Mouse (Mus musculus): ENCODE data around the gene Vrk3. TPM values are rescaled to one million over a fixed set of nuclear protein-coding genes. Genes with fewer than 3 reads are reported as not detected.

Gene Vrk3
- polyA plus RNA-seq, 1 experiment from 2014 or later = 36.7 TPM

- Histone ChIP-seq H3K27ac (no peak overlapping the region), H3K36me3 (peaks cover 71% of the 10 kb centered on the region), H3K9ac (no peak overlapping the region), H3K27me3 (no peaks in the 10 kb centered on the region), H3K4me1 (no peaks in the 10 kb centered on the region), H3K4me2 (replicated peaks) (no peak overlapping the region), H3K9me3 (no peaks in the 10 kb centered on the region), H3K4me3 (no peak overlapping the region)
- no peak for ATAC-seq (ENCODE audit: insufficient number of reproducible peaks, insufficient read depth, low FRiP score, low TSS enrichment)
- 12% methylated on average over 6 of the region's 6 CpGs for WGBS
Observed at GRCm38 (mm10) chr7:44770046-44770578, 21.9 kb downstream of the Vrk3 start.

GRCm38 (mm10) chr7:44772591-44773204 lies 24.5 kb downstream of the Vrk3 start:
- H3K4me1 ChIP-seq = no peaks in the 10 kb centered on the region
- 89% methylated on average over 8 of the region's 8 CpGs for WGBS
- H3K4me2 ChIP-seq (replicated peaks) = no peak overlapping the region
- no peaks in the 10 kb centered on the region for H3K9me3 ChIP-seq
- H3K4me3 ChIP-seq = no peak overlapping the region
- no peak overlapping the region for H3K9ac ChIP-seq
- ATAC-seq (ENCODE audit: insufficient number of reproducible peaks, insufficient read depth, low FRiP score, low TSS enrichment) = no peak
- H3K27ac ChIP-seq = no peak overlapping the region
- no peaks in the 10 kb centered on the region for H3K27me3 ChIP-seq
- peaks cover 66% of the 10 kb centered on the region for H3K36me3 ChIP-seq

DNA sequence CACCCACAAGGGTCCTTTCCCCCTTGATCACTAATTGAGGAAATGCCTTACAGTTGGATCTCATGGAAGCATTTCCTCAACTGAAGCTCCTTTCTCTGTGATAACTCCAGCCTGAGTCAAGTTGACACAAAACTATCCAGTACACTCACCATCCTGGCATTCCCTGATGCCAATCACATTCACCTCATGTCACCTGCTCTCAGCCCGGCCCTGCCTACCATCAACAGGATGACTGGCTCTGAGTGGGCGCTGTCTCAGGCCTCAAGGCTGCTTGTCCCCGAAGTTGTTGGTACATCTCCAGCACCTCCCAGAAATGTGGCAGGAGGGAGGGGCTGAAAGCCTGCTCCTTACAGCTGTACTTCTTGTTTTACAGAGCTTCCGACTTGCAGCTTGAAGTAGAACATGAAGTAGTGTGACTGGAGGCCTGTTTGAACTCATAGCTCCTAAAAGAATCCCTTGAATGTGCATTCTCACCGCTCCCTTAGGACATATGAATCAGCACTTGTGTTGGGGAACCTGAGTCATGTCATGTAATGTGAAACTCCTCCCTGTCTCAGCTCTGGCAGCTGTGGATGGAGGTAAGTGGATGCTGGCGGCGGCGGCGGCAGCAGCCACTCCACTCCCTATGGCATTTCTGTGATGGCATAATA lies 28.8 kb downstream of the Vrk3 start:
- Histone ChIP-seq H3K4me3 (no peak overlapping the region), H3K9ac (no peak overlapping the region), H3K4me2 (replicated peaks) (no peak overlapping the region), H3K9me3 (no peaks in the 10 kb centered on the region), H3K27ac (no peak overlapping the region), H3K4me1 (no peaks in the 10 kb centered on the region), H3K36me3 (peaks cover 43% of the 10 kb centered on the region), H3K27me3 (no peaks in the 10 kb centered on the region)
- no peak for ATAC-seq (ENCODE audit: insufficient number of reproducible peaks, insufficient read depth, low FRiP score, low TSS enrichment)
- 83% methylated on average over 9 of the region's 9 CpGs for WGBS

- Histone ChIP-seq H3K27ac (no peak overlapping the region), H3K9me3 (no peaks in the 10 kb centered on the region), H3K27me3 (no peaks in the 10 kb centered on the region), H3K4me1 (no peaks in the 10 kb centered on the region), H3K36me3 (peaks cover 23% of the 10 kb centered on the region), H3K4me3 (no peak overlapping the region), H3K4me2 (replicated peaks) (no peak overlapping the region), H3K9ac (no peak overlapping the region)
- WGBS = 80% methylated on average over 8 of the region's 8 CpGs
- ATAC-seq (ENCODE audit: insufficient number of reproducible peaks, insufficient read depth, low FRiP score, low TSS enrichment) = no peak
Observed at GRCm38 (mm10) chr7:44780101-44780500, 31.9 kb downstream of the Vrk3 start.

DNA sequence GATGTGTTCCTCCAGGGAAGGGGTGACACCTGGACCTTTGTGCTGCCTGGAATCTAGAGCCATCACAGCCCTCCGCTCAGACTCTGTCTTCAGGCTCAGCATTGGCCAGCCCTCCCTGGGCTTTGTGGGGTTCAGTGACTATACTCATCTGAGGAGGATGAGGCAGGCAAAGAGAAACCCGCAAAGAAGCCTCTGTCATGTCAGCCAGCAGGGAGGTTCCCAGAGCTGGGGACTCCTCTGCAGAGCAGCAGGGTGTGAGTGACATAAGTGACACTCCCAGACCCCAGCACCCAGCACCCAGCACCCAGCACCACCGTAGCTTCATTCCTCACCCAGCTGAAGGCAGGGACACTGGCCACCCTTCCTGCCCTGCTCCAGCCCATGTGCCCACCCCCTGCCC lies 41.3 kb downstream of the Vrk3 start:
- H3K4me2 ChIP-seq (replicated peaks) = no peak overlapping the region
- H3K4me1 ChIP-seq = no peaks in the 10 kb centered on the region
- H3K9ac ChIP-seq = no peak overlapping the region
- H3K4me3 ChIP-seq = no peak overlapping the region
- H3K9me3 ChIP-seq = no peaks in the 10 kb centered on the region
- H3K36me3 ChIP-seq = no peaks in the 10 kb centered on the region
- WGBS = 73% methylated on average over 3 of the region's 3 CpGs
- no peak for ATAC-seq (ENCODE audit: insufficient number of reproducible peaks, insufficient read depth, low FRiP score, low TSS enrichment)
- no peaks in the 10 kb centered on the region for H3K27me3 ChIP-seq
- H3K27ac ChIP-seq = no peak overlapping the region

GRCm38 (mm10) chr7:44790066-44790465 lies 41.9 kb downstream of the Vrk3 start:
- Histone ChIP-seq H3K4me2 (replicated peaks) (no peak overlapping the region), H3K27ac (no peak overlapping the region), H3K4me1 (no peaks in the 10 kb centered on the region), H3K36me3 (no peaks in the 10 kb centered on the region), H3K4me3 (no peak overlapping the region), H3K9me3 (no peaks in the 10 kb centered on the region), H3K27me3 (no peaks in the 10 kb centered on the region), H3K9ac (no peak overlapping the region)
- ATAC-seq (ENCODE audit: insufficient number of reproducible peaks, insufficient read depth, low FRiP score, low TSS enrichment) = no peak
- 69% methylated on average over 4 of the region's 4 CpGs for WGBS

GRCm38 (mm10) chr7:44792781-44793180 lies 44.6 kb downstream of the Vrk3 start:
- Histone ChIP-seq H3K4me1 (no peaks in the 10 kb centered on the region), H3K9ac (no peak overlapping the region), H3K4me2 (replicated peaks) (no peak overlapping the region), H3K27me3 (no peaks in the 10 kb centered on the region), H3K9me3 (no peaks in the 10 kb centered on the region), H3K36me3 (no peaks in the 10 kb centered on the region), H3K27ac (no peak overlapping the region), H3K4me3 (no peak overlapping the region)
- ATAC-seq (ENCODE audit: insufficient number of reproducible peaks, insufficient read depth, low FRiP score, low TSS enrichment) = no peak
- 87% methylated on average over 6 of the region's 6 CpGs for WGBS

DNA sequence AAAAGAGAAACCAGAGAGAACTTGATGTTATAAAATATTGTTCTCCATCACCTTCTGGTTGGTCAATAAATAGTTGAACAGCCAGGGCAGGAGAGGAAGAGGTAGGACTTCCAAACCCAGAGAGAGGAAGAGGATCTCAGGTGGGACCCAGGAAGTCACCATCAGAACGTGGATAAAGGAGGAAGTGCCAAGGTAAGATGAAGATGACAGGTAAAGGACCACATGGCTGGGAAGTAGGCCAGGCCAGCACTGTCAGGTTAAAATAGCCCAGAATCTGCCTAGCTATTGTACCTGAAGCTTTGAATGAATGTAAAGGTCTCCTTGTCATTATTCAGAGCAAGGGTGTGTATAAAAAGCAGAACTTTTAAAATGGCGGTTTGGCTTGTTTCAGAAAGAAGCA lies 60.7 kb downstream of the Vrk3 start:
- H3K4me1 ChIP-seq = no peaks in the 10 kb centered on the region
- no peak overlapping the region for H3K27ac ChIP-seq
- H3K27me3 ChIP-seq = no peaks in the 10 kb centered on the region
- H3K9ac ChIP-seq = no peak overlapping the region
- ATAC-seq (ENCODE audit: insufficient number of reproducible peaks, insufficient read depth, low FRiP score, low TSS enrichment) = no peak
- H3K4me2 ChIP-seq (replicated peaks) = no peak overlapping the region
- H3K9me3 ChIP-seq = no peaks in the 10 kb centered on the region
- WGBS = 80% methylated on average over 2 of the region's 2 CpGs
- H3K4me3 ChIP-seq = no peak overlapping the region
- peaks cover 16% of the 10 kb centered on the region; the same call in 1 of the 2 replicates for H3K36me3 ChIP-seq

GRCm38 (mm10) chr7:44809466-44809865 lies 61.3 kb downstream of the Vrk3 start:
- no peak overlapping the region for H3K4me3 ChIP-seq
- no peaks in the 10 kb centered on the region for H3K27me3 ChIP-seq
- no peak overlapping the region for H3K4me2 ChIP-seq (replicated peaks)
- H3K9me3 ChIP-seq = no peaks in the 10 kb centered on the region
- H3K9ac ChIP-seq = no peak overlapping the region
- ATAC-seq (ENCODE audit: insufficient number of reproducible peaks, insufficient read depth, low FRiP score, low TSS enrichment) = no peak
- no peak overlapping the region for H3K27ac ChIP-seq
- 90% methylated on average over 3 of the region's 3 CpGs for WGBS
- H3K4me1 ChIP-seq = no peaks in the 10 kb centered on the region
- H3K36me3 ChIP-seq = peaks cover 20% of the 10 kb centered on the region; the same call in 1 of the 2 replicates

- no peak overlapping the region for H3K9ac ChIP-seq
- H3K4me2 ChIP-seq (replicated peaks) = no peak overlapping the region
- H3K4me1 ChIP-seq = peaks cover 6% of the 10 kb centered on the region; the same call in 1 of the 2 replicates
- H3K36me3 ChIP-seq = peaks cover 20% of the 10 kb centered on the region; the same call in 1 of the 2 replicates
- H3K27ac ChIP-seq = no peak overlapping the region
- H3K4me3 ChIP-seq = no peak overlapping the region
- no peak for ATAC-seq (ENCODE audit: insufficient number of reproducible peaks, insufficient read depth, low FRiP score, low TSS enrichment)
- 84% methylated on average over 4 of the region's 4 CpGs for WGBS
- no peaks in the 10 kb centered on the region for H3K27me3 ChIP-seq
- no peaks in the 10 kb centered on the region for H3K9me3 ChIP-seq
Observed at GRCm38 (mm10) chr7:44810365-44810764, 62.2 kb downstream of the Vrk3 start.

DNA sequence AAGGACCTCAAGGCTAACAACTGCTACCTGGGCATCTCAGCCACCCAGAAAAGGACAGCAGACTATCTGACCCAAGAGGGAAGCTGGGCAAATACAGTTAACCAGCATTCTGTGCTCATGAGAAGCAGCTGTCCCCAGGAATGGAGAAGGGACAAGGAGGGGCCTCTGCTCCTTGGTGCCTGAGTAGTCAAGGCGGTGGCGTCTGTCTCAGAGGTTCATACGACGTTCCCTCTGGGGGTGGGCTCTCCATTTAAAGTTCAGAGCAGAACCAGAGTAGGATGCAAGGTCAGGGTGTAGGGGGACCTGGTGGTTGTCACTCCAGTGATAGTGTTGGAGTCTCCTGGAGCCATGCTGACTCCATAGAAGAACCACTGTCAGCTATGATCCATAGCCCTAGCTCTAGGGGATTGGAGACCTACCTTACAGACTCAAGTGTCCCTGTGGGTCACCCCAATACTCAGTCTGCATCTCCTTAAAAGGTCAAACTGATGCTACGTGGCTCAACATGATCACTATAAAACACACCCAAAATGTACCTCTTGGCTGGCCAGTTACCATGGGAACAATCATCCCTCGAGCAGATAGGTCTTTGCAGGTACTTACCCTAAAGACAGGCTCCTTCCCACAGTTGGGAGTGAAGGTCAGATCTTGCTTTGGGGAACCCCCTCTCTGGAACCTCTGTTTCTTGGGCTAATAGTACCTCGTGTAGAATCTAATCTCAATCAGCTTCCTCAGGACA lies 62.8 kb downstream of the Vrk3 start:
- 85% methylated on average over 7 of the region's 7 CpGs for WGBS
- ATAC-seq (ENCODE audit: insufficient number of reproducible peaks, insufficient read depth, low FRiP score, low TSS enrichment) = no peak
- no peaks in the 10 kb centered on the region for H3K27me3 ChIP-seq
- H3K4me1 ChIP-seq = peaks cover 6% of the 10 kb centered on the region; the same call in 1 of the 2 replicates
- H3K27ac ChIP-seq = no peak overlapping the region
- H3K9ac ChIP-seq = no peak overlapping the region
- no peak overlapping the region for H3K4me3 ChIP-seq
- H3K36me3 ChIP-seq = peaks cover 20% of the 10 kb centered on the region; the same call in 1 of the 2 replicates
- H3K4me2 ChIP-seq (replicated peaks) = no peak overlapping the region
- H3K9me3 ChIP-seq = no peaks in the 10 kb centered on the region
